Mouse (Mus musculus) MEL (cell line): ENCODE data around the gene Dennd4b. TPM values are rescaled to one million over a fixed set of nuclear protein-coding genes. Genes with fewer than 3 reads are reported as not detected.

Experiments used
- DNase-seq: peaks from one replicate; pipeline ENCODE4 v3.0.0; 2011; ENCODE audit warnings: low read depth, low spot score
- H3K27ac ChIP-seq: 2 replicates; pipeline ENCODE4 v1.5.1; 2012; ENCODE audit warnings: low read depth, mild to moderate bottlenecking, control low read depth, low read length, moderate library complexity; ENCODE audit not compliant: control insufficient read depth
- H3K27me3 ChIP-seq, 2 experiments: fragments of 150-350 bp in 1 of 2; sonication (generic) in 1 of 2; 2 replicates each; pipeline ENCODE4 v1.6.1; 2012; ENCODE audit warnings: low read length in 2 of 2, mild to moderate bottlenecking in 2 of 2, improper control_type of control experiment in 1 of 2, moderate library complexity in 1 of 2; ENCODE audit not compliant: insufficient read depth in 2 of 2, control insufficient read depth in 1 of 2
- H3K36me3 ChIP-seq, 2 experiments: 2 replicates each; pipeline ENCODE4 v1.6.1; 2012 to 2014; ENCODE audit warnings: low read length in 2 of 2, improper control_type of control experiment in 1 of 2, inconsistent platforms in 1 of 2, mild to moderate bottlenecking in 1 of 2; ENCODE audit not compliant: insufficient read depth in 2 of 2, control insufficient read depth in 1 of 2
- H3K4me1 ChIP-seq, 2 experiments: fragments of 150-350 bp in 1 of 2; sonication (generic) in 1 of 2; 2 replicates each; pipeline ENCODE4 v1.6.1; 2012; ENCODE audit warnings: low read length in 2 of 2, improper control_type of control experiment in 1 of 2, mild to moderate bottlenecking in 1 of 2; ENCODE audit not compliant: insufficient read depth in 2 of 2, control insufficient read depth in 1 of 2
- H3K4me3 ChIP-seq, 2 experiments: fragments of 150-350 bp in 1 of 2; sonication (generic) in 1 of 2; 2 replicates each; pipeline ENCODE4 v1.5.1; 2012; ENCODE audit warnings: low read depth in 2 of 2, low read length in 2 of 2, mild to moderate bottlenecking in 2 of 2, moderate library complexity in 2 of 2, control low read depth in 1 of 2, improper control_type of control experiment in 1 of 2; ENCODE audit not compliant: control insufficient read depth in 1 of 2, insufficient read depth in 1 of 2
- H3K79me2 ChIP-seq: 2 replicates; pipeline ENCODE4 v1.6.1; 2012; ENCODE audit warnings: mild to moderate bottlenecking, low read length, moderate library complexity; ENCODE audit not compliant: control insufficient read depth, poor library complexity, insufficient read depth
- H3K9ac ChIP-seq: 2 replicates; pipeline ENCODE4 v1.6.1; 2012; ENCODE audit warnings: low read depth, mild to moderate bottlenecking, control low read depth, low read length, moderate library complexity; ENCODE audit not compliant: control insufficient read depth, poor library complexity, severe bottlenecking
- H3K9me3 ChIP-seq: fragments of 150-350 bp; sonication (generic); replicated peaks from 2 replicates; pipeline ENCODE4 v1.6.1; 2012; ENCODE audit warnings: mild to moderate bottlenecking, low read length, improper control_type of control experiment, moderate library complexity; ENCODE audit not compliant: insufficient read depth
- BHLHE40 ChIP-seq: IDR thresholded peaks from 2 replicates; pipeline ENCODE4 v1.6.1; 2012; ENCODE audit warnings: low read depth, mild to moderate bottlenecking, inconsistent platforms, low read length, improper control_type of control experiment, borderline replicate concordance
- CHD1 ChIP-seq: IDR thresholded peaks from 2 replicates; pipeline ENCODE4 v1.6.1; 2012; ENCODE audit warnings: low read depth, mild to moderate bottlenecking, inconsistent platforms, low read length, improper control_type of control experiment
- CHD2 ChIP-seq: IDR thresholded peaks from 2 replicates; pipeline ENCODE4 v1.6.1; 2011; ENCODE audit warnings: low read length, improper control_type of control experiment
- CTCF ChIP-seq, 3 experiments: IDR thresholded peaks in 2 of 3; conservative IDR thresholded peaks in 1 of 3; 2 replicates each; pipeline ENCODE4 v1.5.1; 2011 to 2012; ENCODE audit warnings: low read length in 3 of 3, low read depth in 2 of 3, mild to moderate bottlenecking in 2 of 3, improper control_type of control experiment in 1 of 3, inconsistent platforms in 1 of 3, mixed read lengths in 1 of 3, moderate library complexity in 1 of 3; ENCODE audit not compliant: control insufficient read depth in 1 of 3, insufficient read depth in 1 of 3, poor library complexity in 1 of 3, severe bottlenecking in 1 of 3
- E2F4 ChIP-seq: IDR thresholded peaks from 2 replicates; pipeline ENCODE4 v1.6.1; 2011; ENCODE audit warnings: low read depth, low read length, improper control_type of control experiment, borderline replicate concordance
- ELF1 ChIP-seq: IDR thresholded peaks from 2 replicates; pipeline ENCODE4 v1.6.1; 2014; ENCODE audit warnings: low read depth, mild to moderate bottlenecking, inconsistent platforms, low read length, improper control_type of control experiment, moderate library complexity
- EP300 ChIP-seq, 2 experiments: IDR thresholded peaks; 2 replicates each; pipeline ENCODE4 v1.6.1; 2011; ENCODE audit warnings: improper control_type of control experiment in 2 of 2, low read length in 2 of 2, low read depth in 1 of 2, mild to moderate bottlenecking in 1 of 2
- ETS1 ChIP-seq: IDR thresholded peaks from 2 replicates; pipeline ENCODE4 v1.6.1; 2012; ENCODE audit warnings: low read depth, mild to moderate bottlenecking, inconsistent platforms, low read length, improper control_type of control experiment, moderate library complexity
- GABPA ChIP-seq: IDR thresholded peaks from 2 replicates; pipeline ENCODE4 v1.6.1; 2012; ENCODE audit warnings: low read depth, mild to moderate bottlenecking, inconsistent platforms, low read length, improper control_type of control experiment, moderate library complexity
- GATA1 ChIP-seq: IDR thresholded peaks from 2 replicates; pipeline ENCODE4 v1.6.1; 2011; ENCODE audit warnings: low read depth, low read length, improper control_type of control experiment
- HCFC1 ChIP-seq: IDR thresholded peaks from 2 replicates; pipeline ENCODE4 v1.6.1; 2012; ENCODE audit warnings: low read depth, mild to moderate bottlenecking, inconsistent platforms, low read length, improper control_type of control experiment, moderate library complexity
- JUND ChIP-seq: IDR thresholded peaks from 2 replicates; pipeline ENCODE4 v1.6.1; 2011; ENCODE audit warnings: low read depth, mild to moderate bottlenecking, improper control_type of control experiment, low read length
- MAFK ChIP-seq: IDR thresholded peaks from 2 replicates; pipeline ENCODE4 v1.6.1; 2011; ENCODE audit warnings: low read depth, mild to moderate bottlenecking, low read length, improper control_type of control experiment, borderline replicate concordance
- MAX ChIP-seq: IDR thresholded peaks from 2 replicates; pipeline ENCODE4 v1.6.1; 2011; ENCODE audit warnings: low read length, improper control_type of control experiment
- MXI1 ChIP-seq: IDR thresholded peaks from 2 replicates; pipeline ENCODE4 v1.6.1; 2011; ENCODE audit warnings: mild to moderate bottlenecking, low read depth, low read length, improper control_type of control experiment
- MYB ChIP-seq: IDR thresholded peaks from 2 replicates; pipeline ENCODE4 v1.6.1; 2011; ENCODE audit warnings: mild to moderate bottlenecking, low read depth, low read length, improper control_type of control experiment
- NELFE ChIP-seq: IDR thresholded peaks from 2 replicates; pipeline ENCODE4 v1.6.1; 2011; ENCODE audit warnings: low read depth, low read length, improper control_type of control experiment
- NRF1 ChIP-seq: IDR thresholded peaks from 2 replicates; pipeline ENCODE4 v1.6.1; 2014; ENCODE audit warnings: low read depth, mild to moderate bottlenecking, inconsistent platforms, low read length, improper control_type of control experiment, moderate library complexity; ENCODE audit not compliant: poor library complexity, insufficient read depth, severe bottlenecking
- POLR2A ChIP-seq, 2 experiments: IDR thresholded peaks; 2 replicates each; pipeline ENCODE4 v1.6.1; 2011 to 2012; ENCODE audit warnings: low read length in 2 of 2, mild to moderate bottlenecking in 2 of 2, control low read depth in 1 of 2, improper control_type of control experiment in 1 of 2, low read depth in 1 of 2, moderate library complexity in 1 of 2; ENCODE audit not compliant: control insufficient read depth in 1 of 2, insufficient read depth in 1 of 2, poor library complexity in 1 of 2
- POLR2AphosphoS5 ChIP-seq: IDR thresholded peaks from 2 replicates; pipeline ENCODE4 v1.6.1; 2012; ENCODE audit warnings: low read depth, borderline replicate concordance, mild to moderate bottlenecking, inconsistent platforms, low read length, moderate library complexity, mixed read lengths
- RCOR1 ChIP-seq: IDR thresholded peaks from 2 replicates; pipeline ENCODE4 v1.6.1; 2012; ENCODE audit warnings: low read depth, mild to moderate bottlenecking, inconsistent platforms, low read length, improper control_type of control experiment
- SIN3A ChIP-seq: IDR thresholded peaks from 2 replicates; pipeline ENCODE4 v1.6.1; 2012; ENCODE audit warnings: low read length, improper control_type of control experiment, inconsistent platforms
- SMC3 ChIP-seq: IDR thresholded peaks from 2 replicates; pipeline ENCODE4 v1.6.1; 2011; ENCODE audit warnings: low read depth, low read length, improper control_type of control experiment
- TAL1 ChIP-seq: IDR thresholded peaks from 2 replicates; pipeline ENCODE4 v1.6.1; 2012; ENCODE audit warnings: mild to moderate bottlenecking, inconsistent platforms, low read length, moderate library complexity, mixed read lengths
- TCF12 ChIP-seq: IDR thresholded peaks from 2 replicates; pipeline ENCODE4 v1.6.1; 2014; ENCODE audit warnings: low read depth, mild to moderate bottlenecking, inconsistent platforms, low read length, improper control_type of control experiment, moderate library complexity
- UBTF ChIP-seq: IDR thresholded peaks from 2 replicates; pipeline ENCODE4 v1.6.1; 2012; ENCODE audit warnings: low read depth, mild to moderate bottlenecking, inconsistent platforms, low read length, improper control_type of control experiment, moderate library complexity, borderline replicate concordance; ENCODE audit not compliant: insufficient read depth
- USF1 ChIP-seq: IDR thresholded peaks from 2 replicates; pipeline ENCODE4 v1.6.1; 2014; ENCODE audit warnings: low read depth, mild to moderate bottlenecking, inconsistent platforms, low read length, improper control_type of control experiment, moderate library complexity
- USF2 ChIP-seq, 2 experiments: IDR thresholded peaks; 2 replicates each; pipeline ENCODE4 v1.6.1; 2011 to 2012; ENCODE audit warnings: improper control_type of control experiment in 2 of 2, low read length in 2 of 2, borderline replicate concordance in 1 of 2, inconsistent platforms in 1 of 2, low read depth in 1 of 2, mild to moderate bottlenecking in 1 of 2; ENCODE audit not compliant: insufficient read depth in 1 of 2
- ZC3H11A ChIP-seq: IDR thresholded peaks from 2 replicates; pipeline ENCODE4 v1.6.1; 2012; ENCODE audit warnings: low read depth, mild to moderate bottlenecking, inconsistent platforms, low read length, improper control_type of control experiment
- ZKSCAN1 ChIP-seq: IDR thresholded peaks from 2 replicates; pipeline ENCODE4 v1.6.1; 2012; ENCODE audit warnings: low read depth, mild to moderate bottlenecking, inconsistent platforms, low read length, improper control_type of control experiment, moderate library complexity
- ZMIZ1 ChIP-seq: IDR thresholded peaks from 2 replicates; pipeline ENCODE4 v1.6.1; 2012; ENCODE audit warnings: low read depth, mild to moderate bottlenecking, inconsistent platforms, low read length, improper control_type of control experiment, moderate library complexity
- ZNF384 ChIP-seq: IDR thresholded peaks from 2 replicates; pipeline ENCODE4 v1.6.1; 2012; ENCODE audit warnings: low read depth, mild to moderate bottlenecking, inconsistent platforms, low read length, improper control_type of control experiment
- polyA plus RNA-seq, 2 experiments: library from polyadenylated mRNA; stranded (reverse) in 1 of 2; unstranded in 1 of 2; fragments of >175 nt in 1 of 2; fragments of >200 nt in 1 of 2; gene quantifications; 2 replicates each; pipeline versions ENCODE4 v1.2.1 to v1.2.4; 2012; ENCODE audit warnings: low replicate concordance in 2 of 2, low read depth in 1 of 2; ENCODE audit not compliant: insufficient read length in 2 of 2, insufficient read depth in 1 of 2, missing spikeins in 1 of 2
- total RNA-seq: library from RNA; depleted of rRNA; stranded (reverse); fragments of 300-350 nt; gene quantifications from 2 replicates; pipeline ENCODE4 v1.2.3, GENCODE M21; 2012

Dennd4b gene
- total and polyA plus RNA-seq, 3 experiments: 11.6 to 27.1 TPM; not detected in 1

GRCm38 (mm10) chr3:90291982-90292344 lies 27.0 kb downstream of the Dennd4b start (continued):
- TF ChIP-seq CHD1 (peak; percentile 91), E2F4 (no peak)

GRCm38 (mm10) chr3:90292345-90293275 lies 27.6 kb downstream of the Dennd4b start, which contains the start of gene Gatad2b:
Gatad2b (plus strand) TSS chr3:90293178.
- peak within 1 kb of the TSS; percentile 99 for H3K4me3 ChIP-seq
- peak within 1 kb of the TSS; percentile 97 for H3K27ac ChIP-seq
- no peaks in the 10 kb centered on the region for H3K9me3 ChIP-seq
- H3K9ac ChIP-seq: peak within 1 kb of the TSS; percentile 99
- peaks cover 14 to 15% of the 10 kb centered on the region in 2 experiments for H3K4me1 ChIP-seq
- peaks cover 45% of the 10 kb centered on the region for H3K79me2 ChIP-seq
- H3K36me3 ChIP-seq: peaks cover 0 to 37% of the 10 kb centered on the region in 2 experiments; a peak in 2 of 4 replicates
- no peaks in the 10 kb centered on the region for H3K27me3 ChIP-seq
- peak; percentile 100 for DNase-seq
- TF ChIP-seq MXI1 (peak; percentile 57; the same call in 1 of the 2 replicates), MAFK (no peak), NRF1 (0 out of 2 replicates have a peak, but pooled peaks have one; percentile 33), MAX (0 out of 2 replicates have a peak, but pooled peaks have one; percentile 45), SIN3A (peak; percentile 94), POLR2A (IDR thresholded peaks at IDR 0.05; ENCODE audit: control insufficient read depth in 1 of 2, insufficient read depth in 1 of 2, low read depth in 1 of 2, low read length in 2 of 2, poor library complexity in 1 of 2) (peak; percentile 64 to 96), GATA1 (no peak), UBTF (no peak), TAL1 (no peak), GABPA (no peak), JUND (no peak), MYB (no peak), ZNF384 (no peak), ZKSCAN1 (no peak), ETS1 (peak; percentile 54), USF2 (IDR thresholded peaks at IDR 0.05; ENCODE audit: borderline replicate concordance in 1 of 2, insufficient read depth in 1 of 2, low read depth in 1 of 2, low read length in 2 of 2) (no peak), CHD2 (peak; percentile 94), HCFC1 (peak; percentile 92), ZC3H11A (no peak), EP300 (IDR thresholded peaks at IDR 0.05; ENCODE audit: low read depth in 1 of 2, low read length in 2 of 2) (no peak), ELF1 (peak; percentile 79), CTCF (IDR thresholded peaks at IDR 0.05 in 2 of 3, conservative IDR thresholded peaks at IDR 0.05 in 1 of 3; ENCODE audit: control insufficient read depth in 1 of 3, insufficient read depth in 1 of 3, low read depth in 2 of 3, low read length in 3 of 3, poor library complexity in 1 of 3, severe bottlenecking in 1 of 3) (0 out of 6 replicates have a peak, but pooled peaks of 1 of the 3 experiments have one; percentile 5), TCF12 (peak; percentile 66), CHD1 (no peak; the same call in 1 of the 2 replicates), RCOR1 (no peak), USF1 (0 out of 2 replicates have a peak, but pooled peaks have one; percentile 31), E2F4 (peak; percentile 35; the same call in 1 of the 2 replicates), NELFE (peak; percentile 96), POLR2AphosphoS5 (peak; percentile 74; the same call in 1 of the 2 replicates), ZMIZ1 (peak; percentile 70), SMC3 (no peak), BHLHE40 (no peak)
